Mouse (Mus musculus) T-helper 17 cell (primary cell): ENCODE measurements around the gene Pdcd2.
"Not testable (repeated sequence)": the region's sequence is repeated elsewhere in the genome, so short reads cannot be mapped to it uniquely, and the experiment has no call there.

Experiments
- in situ Hi-C, 2 experiments: fragments of 300-600 bp; cut with MboI, MseI; formaldehyde crosslinking; loops; 1 replicate in 1 of 2; 2 replicates in 1 of 2; pipeline ENCODE4 v1.15.1; 2025; ENCODE audit warnings: high pct_unique_total_duplicates in 2 of 2

Pdcd2 gene

DNA sequence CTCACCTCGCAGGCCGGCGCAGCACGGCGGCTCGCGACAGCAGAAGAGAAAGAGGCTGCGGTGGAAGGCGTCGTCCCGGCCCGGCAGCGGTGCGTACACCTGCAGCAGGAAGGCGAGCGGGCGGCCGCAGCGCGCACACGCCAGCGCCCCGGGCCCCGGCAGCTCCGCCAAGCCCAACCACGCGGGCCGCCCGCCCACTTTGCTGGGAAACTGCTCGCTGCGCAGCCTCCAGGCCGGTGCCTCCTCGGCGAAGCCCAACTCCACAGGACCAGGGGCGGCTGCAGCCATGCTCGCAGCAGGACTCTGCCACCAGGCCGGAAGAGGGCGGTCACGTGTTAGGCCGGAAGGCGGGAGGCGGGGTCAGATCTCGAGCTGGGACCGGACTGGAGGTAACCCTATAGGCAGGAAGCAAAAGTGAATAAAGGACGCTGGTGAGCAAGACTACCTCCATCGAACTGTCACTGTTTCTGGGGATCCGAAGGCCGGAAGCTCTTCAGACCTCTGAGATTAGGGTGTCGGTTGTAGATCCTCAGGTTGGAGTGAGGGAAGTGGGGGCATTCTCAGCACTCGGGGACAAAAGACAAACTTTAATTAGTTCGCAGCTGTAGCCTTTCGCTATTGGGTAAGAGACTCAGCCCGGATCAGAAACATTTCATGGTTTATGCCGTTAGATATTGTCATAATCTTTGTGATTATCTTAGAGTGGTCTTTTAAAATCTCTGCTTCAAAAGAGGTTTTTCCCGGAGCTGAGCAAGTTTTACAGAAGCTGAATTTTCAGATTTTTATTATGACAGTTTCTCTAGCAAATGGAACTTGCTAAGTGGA lies at the start of gene Pdcd2:
TSS of gene Pdcd2 (minus strand) at position 316 of the 825 bp plus-strand sequence.
- in situ Hi-C loops = no loop called here

DNA sequence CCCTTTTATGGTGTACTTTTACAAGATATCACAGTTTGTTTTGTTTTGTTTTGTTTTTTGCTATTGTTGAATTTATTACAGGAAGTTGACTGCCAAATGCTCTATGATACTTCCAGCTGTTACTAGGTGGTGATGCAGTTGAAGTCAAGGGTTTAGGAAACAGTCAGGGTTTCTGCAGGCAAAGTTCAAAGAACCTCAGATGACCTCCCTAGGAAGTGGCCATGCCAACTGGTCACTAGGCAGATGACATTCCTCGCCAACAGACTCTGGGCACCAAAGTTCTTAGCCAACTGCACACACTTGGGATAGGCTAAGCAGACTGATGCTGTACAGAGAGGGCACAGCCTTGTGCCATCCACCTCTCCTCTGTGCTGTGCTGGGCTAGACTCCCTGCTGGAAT lies 48.0 kb upstream of the Pdcd2 start:
- in situ Hi-C loops = no loop called here

DNA sequence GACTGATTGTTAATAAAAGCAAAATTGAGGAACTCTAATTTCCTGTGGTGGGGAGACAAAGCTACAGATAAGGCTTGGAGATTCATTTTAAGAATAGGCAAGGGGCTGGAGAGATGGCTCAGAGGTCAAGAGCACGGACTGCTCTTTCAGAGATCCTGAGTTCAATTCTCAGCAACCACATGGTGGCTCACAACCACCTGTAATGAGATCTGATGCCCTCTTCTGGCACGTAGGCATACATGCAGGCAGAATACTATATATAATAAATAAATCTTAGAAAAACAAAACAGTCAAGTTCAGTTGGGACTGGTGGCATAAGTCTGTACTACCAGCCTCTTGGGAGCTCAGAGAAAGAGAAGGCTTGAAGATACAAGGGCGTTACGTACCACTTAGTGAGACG lies 39.8 kb upstream of the Pdcd2 start:
- in situ Hi-C loops = no loop called here

DNA sequence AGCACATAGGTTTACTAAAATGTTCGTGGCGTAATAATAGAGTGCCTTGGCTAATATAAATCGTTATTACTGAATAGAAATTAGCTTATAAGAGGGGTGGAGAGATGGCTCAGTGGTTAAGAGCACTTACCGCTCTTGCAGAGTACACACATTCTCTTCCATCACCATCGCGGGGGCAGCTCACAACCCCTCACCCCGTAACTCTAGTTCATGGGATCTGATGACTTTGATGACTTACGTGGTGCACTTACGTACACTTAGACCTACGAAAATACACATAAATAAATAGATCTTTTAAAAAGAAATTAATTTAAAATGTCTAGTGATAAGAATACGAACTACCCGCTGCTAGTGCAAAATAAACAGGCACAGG lies 37.8 kb upstream of the Pdcd2 start:
- in situ Hi-C loops = no loop called here

DNA sequence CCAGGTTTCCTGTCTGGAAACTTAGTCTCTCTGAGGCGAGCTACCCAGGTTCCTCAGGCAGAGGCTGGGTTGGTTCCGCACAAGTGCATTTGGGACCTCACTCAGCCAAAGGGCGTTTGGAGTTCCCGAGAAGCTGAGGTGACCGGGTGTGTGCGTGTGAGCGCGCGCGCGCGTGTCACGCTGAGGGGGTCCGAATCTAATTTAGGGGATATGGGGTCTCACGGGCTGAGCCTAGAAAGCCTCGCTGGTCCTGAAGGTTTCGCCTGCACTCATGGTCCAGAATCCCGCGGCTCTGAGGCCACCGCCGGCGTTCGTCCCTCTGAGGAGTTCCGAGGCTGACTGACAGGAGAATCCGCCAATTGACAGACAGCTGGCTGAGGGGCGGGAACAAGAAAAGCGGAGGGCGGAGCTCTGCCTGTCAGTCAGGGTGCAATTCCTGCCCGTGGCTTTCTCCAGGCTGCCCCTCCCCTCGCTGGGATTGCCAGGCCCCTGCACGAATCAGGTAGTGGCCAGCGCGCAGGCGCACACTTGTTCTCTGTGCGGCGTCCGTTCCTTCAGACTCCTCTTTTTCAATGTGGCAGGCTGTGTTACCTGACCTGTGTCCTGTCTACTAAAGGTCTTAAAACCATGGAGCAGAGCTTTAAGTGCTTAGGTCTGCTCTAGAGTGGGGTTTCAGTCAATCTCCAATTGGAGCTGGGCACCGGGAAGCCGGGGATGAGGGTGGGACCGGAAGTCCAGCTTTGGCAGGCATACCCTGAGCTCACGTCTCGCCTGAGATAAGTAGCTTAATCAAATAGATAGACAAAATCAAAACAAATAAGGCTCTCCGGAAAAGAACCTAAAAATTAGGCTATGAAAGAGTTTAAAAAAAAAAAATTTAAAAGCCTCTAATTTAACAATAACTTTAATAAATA lies 37.2 kb upstream of the Pdcd2 start, which contains the start of gene Prdm9:
TSS of gene Prdm9 (minus strand) at position 341 of the 914 bp plus-strand sequence.
- in situ Hi-C loops = no loop called here

DNA sequence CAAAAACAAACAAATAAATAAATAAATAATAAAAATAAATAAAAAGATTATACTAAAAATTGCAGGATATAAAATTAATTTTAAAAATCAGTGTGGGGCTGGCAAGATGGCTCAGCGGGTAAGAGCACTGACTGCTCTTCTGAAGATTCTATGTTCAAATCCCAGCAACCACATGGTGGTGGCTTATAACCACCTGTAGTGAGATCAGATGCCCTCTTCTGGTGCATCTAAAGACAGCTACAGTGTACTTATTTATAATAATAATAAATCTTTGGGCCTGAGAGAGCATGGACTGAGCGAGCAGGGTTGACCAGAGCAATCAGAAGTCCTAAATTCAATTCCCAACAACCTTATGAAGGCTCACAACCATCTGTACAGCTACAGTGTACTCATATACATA lies 32.8 kb upstream of the Pdcd2 start:
- in situ Hi-C loops = no loop called here

DNA sequence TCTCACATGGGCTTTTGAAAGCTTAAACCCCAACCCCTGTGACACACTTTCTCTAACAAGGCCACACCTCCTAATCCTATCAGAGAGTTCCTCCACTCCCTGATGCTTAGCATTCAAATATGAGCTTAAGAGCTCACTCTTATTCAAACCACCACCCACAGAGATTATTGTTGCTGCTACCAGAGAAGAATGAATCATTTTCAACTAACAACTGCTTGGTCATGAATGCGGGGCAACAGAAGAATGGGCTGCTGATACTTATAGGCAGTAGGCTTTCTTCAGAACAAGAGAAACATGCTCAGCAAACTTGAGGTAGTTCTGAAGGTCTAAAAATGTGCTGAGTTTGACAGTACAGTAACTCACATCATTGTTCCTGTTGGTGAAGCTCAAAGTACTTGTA lies 22.6 kb upstream of the Pdcd2 start:
- in situ Hi-C loops = no loop called here

DNA sequence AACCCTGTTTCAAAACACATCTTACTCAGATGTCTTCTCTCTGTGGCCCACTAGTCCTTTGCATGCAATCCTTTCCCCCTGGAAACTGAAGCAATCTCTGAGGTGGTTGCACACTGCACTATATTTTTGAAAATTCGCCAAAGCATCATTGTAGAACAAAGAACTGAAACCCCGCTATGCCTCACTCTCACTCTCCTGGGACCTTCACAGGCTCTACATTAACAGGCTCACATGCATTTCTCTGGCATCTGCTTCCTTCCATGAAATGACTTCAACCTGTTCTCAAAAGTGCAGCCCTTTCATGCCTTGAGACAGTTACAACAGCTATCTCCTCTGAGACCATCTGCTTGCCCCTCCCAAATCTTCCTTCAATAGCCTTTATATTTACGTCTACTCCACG lies 19.3 kb upstream of the Pdcd2 start:
- in situ Hi-C loops = no loop called here

DNA sequence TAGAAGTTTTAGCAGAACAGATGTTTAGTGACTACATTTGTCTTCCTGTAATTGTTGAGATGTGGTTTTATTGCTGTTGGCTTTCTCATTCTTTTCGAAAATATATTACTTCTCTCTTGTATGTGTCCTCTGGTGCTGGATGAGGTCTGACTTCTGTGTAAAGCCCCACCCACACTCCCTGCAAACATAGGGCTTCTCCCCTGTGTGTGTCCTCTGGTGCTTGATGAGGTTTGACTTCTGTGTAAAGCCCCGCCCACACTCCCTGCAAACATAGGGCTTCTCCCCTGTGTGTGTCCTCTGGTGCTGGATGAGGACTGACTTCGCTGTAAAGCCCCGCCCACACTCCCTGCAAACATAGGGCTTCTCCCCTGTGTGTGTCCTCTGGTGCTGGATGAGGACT lies 16.8 kb upstream of the Pdcd2 start:
- in situ Hi-C loops = not testable (repeated sequence)

DNA sequence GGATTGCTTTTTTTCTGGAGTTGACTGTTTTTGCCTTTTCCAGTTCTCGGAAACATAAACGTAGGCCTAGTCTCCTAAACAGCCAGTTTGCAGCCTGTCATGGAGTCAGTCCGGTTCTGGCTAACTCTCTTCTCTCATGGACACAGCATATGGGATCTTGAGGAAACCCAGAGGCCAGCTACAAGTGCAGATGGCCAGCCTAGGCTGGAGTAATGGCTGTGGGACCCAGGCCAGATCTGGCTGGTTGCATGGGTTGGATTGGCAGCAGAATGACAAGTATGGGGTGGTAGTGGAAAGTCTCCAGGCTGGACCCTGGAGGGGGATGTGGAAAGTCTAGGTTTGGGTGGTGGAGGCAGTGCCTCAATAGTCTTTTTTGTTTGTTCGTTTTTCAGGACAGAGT lies 13.2 kb upstream of the Pdcd2 start:
- in situ Hi-C loops = no loop called here

DNA sequence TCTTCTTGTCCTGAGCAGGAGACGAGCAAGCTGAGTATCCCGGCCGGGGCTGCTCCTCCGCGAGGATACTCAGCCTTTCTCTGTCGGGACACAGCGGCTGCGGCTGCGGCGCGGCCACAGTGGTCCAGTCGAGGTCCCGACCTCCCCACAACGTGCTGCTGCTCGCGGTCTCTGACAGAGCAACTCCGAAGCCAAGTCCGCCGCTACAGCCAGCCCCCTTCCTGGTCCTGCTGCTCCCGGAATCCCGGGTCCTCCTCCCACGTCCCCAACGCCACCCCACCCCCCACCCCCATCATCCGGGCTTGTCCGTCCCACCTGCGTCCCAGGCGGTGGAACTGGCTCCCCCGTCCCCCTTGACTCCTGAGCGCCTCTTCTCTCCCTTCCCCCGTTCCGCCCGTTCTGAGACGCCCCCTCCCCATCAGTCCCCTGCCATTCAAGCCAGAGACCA lies 9.4 kb upstream of the Pdcd2 start:
- in situ Hi-C loops = no loop called here

DNA sequence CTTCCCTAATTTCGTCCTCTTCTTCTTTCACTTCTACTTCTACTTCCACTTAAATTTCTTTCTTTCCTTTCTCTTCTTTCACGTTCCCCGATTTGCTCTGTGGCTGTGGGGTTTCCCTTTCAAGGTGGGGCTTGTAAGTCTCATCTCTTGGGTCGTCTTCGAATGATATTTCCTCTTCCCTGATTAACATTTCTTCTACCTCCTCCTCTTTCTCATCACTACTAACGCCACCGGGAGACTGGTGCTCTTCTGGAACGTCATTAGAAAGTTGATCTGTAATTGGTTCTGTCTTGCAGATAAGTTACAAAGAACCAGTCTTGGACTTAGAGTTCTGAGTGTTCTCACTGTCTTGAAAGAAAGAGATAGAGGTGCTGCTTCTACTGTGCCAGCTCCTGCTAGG lies 8.8 kb upstream of the Pdcd2 start:
- in situ Hi-C loops = no loop called here

DNA sequence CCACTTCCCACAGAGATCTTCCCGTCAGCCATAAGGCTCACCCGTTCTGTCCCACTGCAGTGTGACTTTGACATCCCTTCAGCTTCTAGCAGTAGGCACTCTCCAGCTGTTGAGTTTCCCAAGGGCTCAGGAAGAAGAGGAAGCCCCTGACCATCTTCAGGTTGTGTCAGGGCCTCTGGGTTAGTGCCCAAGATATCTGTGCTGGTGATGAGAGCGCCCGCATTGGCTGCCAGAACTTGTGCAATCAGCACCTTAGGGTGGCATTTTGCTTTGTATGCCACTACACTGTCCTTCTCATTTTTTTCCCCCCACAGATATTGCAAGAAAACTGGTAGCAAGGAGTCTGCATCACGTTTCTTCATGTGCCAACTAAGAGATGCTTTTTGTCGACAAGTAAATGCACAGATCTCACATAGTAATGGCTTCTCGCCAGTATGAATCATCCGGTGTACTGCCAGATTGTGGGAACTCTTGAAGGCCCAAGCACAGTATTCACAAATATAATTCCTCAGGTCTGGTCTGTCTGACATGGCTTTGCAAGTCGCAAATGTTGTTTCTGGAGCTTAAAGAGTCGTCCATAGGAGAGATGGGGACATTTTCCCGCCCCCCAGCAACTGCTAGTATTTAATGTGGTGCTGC lies 8.2 kb upstream of the Pdcd2 start:
- in situ Hi-C loops = no loop called here

DNA sequence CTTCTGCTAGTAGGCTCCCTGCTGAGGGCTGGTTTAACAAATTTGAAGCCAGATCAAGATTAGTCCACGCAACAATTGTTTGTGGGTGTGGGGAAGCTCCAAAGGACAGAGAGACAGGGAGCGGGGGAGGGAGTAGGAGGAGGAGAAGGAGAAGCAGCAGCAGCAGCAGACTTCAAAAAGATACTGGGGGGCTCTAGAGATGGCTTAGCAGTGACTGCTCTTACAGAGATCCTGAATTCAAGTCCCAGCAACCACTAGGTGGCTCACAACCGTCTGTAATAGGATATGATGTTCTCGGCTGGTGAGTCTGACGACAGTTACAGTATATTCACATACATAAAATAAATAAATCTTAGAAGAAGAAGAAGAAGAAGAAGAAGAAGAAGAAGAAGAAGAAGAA lies 3.0 kb upstream of the Pdcd2 start:
- in situ Hi-C loops = no loop called here

DNA sequence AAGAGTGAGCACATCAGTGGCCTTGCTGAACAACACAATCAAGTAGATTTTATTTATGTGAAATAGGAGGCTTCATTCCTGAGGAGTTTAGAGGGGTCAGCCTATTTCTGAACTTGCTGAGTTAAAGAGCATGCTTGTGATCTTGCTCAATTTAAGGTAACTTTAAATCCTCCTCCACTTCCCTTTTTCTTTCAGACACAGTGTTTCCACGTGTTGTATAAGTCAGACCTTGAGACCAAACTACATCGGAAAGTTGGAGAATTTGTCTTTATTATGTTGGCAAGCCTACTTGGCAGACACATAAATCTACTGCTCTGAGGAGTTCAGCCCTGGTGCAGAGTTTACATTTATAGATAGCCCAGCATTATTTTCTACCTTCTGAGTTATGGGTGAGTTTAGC lies 1.8 kb upstream of the Pdcd2 start:
- in situ Hi-C loops = no loop called here

DNA sequence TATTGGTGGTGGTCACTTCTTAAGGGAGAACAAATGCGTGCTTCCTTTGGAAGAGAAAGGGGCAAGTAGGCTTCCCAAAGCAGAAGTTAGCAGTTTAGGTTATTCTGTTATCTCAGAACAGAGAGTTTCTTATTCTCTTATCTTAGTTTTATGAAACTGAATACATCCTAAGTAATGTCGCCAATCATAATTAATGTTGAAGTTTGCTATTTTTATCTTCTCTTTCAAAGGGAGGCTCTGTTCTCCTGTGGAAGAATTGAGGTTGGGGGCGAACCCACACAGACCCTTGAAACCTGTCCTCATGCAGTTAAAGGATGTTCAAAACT lies 673 bp upstream of the Pdcd2 start:
- in situ Hi-C loops = no loop called here

DNA sequence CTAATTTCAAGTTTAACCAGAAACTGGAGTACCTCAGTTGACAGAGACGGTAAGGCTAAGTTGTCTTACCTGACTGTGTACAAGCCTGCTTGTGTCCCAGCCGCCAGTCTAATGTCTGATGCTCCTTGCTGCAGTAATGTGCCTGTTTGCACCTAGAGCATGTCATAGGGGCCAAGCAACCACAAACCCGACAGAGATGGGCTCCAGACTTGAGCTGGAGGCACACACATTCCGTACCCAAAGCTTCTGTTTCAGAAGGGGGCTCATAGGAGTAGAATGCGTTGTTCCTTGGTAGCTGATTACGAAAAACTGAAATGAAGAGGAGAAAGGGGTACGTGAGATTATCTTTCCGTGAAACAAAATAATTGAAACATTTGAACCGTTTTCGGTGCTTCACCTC lies 797 bp downstream of the Pdcd2 start:
- in situ Hi-C loops = no loop called here

DNA sequence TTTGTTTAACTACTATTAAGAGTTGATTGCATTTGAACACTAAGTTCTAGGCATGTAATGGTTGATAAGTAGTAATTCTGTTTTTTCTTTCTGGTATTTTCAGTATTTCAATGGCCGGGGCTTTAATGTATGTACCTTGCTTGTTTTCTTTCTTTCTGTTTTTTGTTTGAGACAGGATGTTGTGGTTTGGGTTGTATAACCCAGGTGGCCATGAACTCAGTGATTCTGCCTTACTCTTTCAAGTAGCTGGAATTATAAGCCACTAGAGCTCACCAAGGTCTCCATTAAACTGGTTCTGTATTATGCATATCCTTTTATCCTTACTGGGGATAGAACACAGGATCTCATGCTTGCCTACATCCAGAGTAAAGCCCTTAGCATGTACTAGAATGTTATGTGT lies 8.3 kb downstream of the Pdcd2 start:
- in situ Hi-C loops = loop anchor here in 1 of 2 experiments (5.0 kb wide), 1 partner anchor 219 kb away; no protein-coding TSS in a partner anchor

DNA sequence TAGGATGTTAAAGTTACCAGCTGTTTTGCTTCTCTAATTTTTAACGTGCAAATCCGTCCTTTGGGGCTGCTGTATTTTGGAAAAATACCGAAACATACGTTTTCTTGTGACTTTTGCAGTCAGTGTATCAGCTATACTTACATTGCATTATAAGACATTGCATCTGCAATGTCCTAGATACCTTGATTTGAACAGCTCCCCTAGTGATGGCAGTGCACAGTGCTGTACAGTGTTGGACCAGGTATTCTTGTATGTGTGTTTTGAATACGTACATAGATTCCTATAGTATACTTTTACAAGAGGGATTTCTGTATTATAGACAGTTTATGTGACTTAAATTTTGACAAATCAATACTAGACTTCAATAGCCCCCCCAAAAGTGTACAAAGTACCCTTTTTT lies 8.9 kb downstream of the Pdcd2 start:
- in situ Hi-C loops = loop anchor here in 1 of 2 experiments (5.0 kb wide), 1 partner anchor 219 kb away; no protein-coding TSS in a partner anchor

DNA sequence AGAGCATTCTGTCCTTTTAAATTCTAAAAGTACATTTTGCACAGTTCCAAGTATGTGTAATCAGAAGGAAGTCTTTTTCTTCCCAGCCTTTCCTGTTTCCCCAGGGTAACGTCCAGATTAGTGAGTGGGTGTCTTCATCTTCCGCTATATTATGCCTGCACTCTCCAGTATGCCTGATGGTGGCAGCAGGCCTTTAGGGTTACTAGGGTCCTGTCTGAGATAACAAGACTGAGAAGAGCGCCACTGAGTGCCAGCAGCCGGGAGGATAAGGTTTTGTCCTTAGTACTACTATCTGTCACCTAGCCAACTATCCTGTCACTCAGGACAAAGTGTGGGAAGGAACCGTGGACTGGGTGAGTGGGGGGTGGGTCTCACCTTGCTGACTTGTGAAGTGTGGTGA lies 9.3 kb downstream of the Pdcd2 start:
- in situ Hi-C loops = loop anchor here in 1 of 2 experiments (5.0 kb wide), 1 partner anchor 220 kb away; no protein-coding TSS in a partner anchor

DNA sequence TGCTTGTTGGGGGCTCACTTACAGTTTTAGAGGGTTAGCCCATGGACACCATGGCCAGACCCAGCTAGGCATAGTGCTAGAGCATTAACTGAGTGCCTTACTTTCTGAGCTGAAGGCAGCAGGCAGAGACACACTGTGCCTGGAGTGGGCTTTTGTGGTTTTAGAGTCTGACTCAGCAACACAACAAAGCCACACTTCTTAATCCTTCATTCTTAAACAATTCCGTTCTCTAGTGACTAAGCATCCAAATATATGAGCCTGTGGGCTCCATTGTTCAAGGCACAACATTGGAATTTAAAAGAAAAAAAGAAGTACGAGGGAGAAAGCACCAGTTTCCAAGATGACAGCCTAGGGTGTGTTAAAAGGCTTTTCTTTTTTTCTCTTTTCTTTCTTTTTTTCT lies 16.4 kb downstream of the Pdcd2 start:
- in situ Hi-C loops = no loop called here
